Comparison of ENCODE assay signal across 13 mouse cellular contexts in genomic region chr3:65205539-65206020, GRCm38 (mm10).
DNase-seq lines count a peak whose midpoint lies in the region; ATAC-seq and TF ChIP-seq lines count a peak whose summit lies in the region.
"Had no signal": no experiment of that assay in that cellular context is flagged by ENCODE, and none has a peak within 500 bp of the region (broad histone marks: within the 10 kb centered on the region; RNA-seq: fewer than 3 reads in every experiment).

No protein-coding gene starts in this region.

- H3K27ac ChIP-seq in forebrain, embryonic 12.5 days: no peak overlapping the region
- H3K27ac ChIP-seq in forebrain, embryonic 11.5 days (ENCODE audit: low read depth, low read length): no peak overlapping the region
- peak overlapping the region; percentile 64 for H3K27ac ChIP-seq in hindbrain, embryonic 10.5 days
- H3K27ac ChIP-seq in midbrain, embryonic 13.5 days: peak overlapping the region; percentile 27; the same call in 1 of the 2 replicates
- no peak overlapping the region for H3K27ac ChIP-seq in cerebellum, adult 2 months (ENCODE audit: insufficient read depth, low read length)
- H3K27ac ChIP-seq: neural tube, embryonic 12.5 days; stomach, embryonic 15.5 days had no signal

- WGBS in forebrain, embryonic 12.5 days: 56% methylated on average over 8 of the region's 8 CpGs
- WGBS in forebrain, embryonic 11.5 days: 62% methylated on average over 8 of the region's 8 CpGs
- 75% methylated on average over 8 of the region's 8 CpGs for WGBS in hindbrain, embryonic 10.5 days
- WGBS in midbrain, embryonic 13.5 days: 42% methylated on average over 8 of the region's 8 CpGs
- WGBS in cerebellum, adult 2 months: 66% methylated on average over 8 of the region's 8 CpGs

- H3K36me3 ChIP-seq in forebrain, embryonic 12.5 days (replicated peaks): no peaks in the 10 kb centered on the region
- H3K36me3 ChIP-seq in forebrain, embryonic 11.5 days (ENCODE audit: control insufficient read depth, insufficient read depth, low read length): no peaks in the 10 kb centered on the region
- H3K36me3 ChIP-seq in hindbrain, embryonic 10.5 days: no peaks in the 10 kb centered on the region
- no peaks in the 10 kb centered on the region for H3K36me3 ChIP-seq in midbrain, embryonic 13.5 days
- H3K36me3 ChIP-seq: neural tube, embryonic 12.5 days; stomach, embryonic 15.5 days had no signal

- no peaks in the 10 kb centered on the region for H3K27me3 ChIP-seq in forebrain, embryonic 12.5 days
- H3K27me3 ChIP-seq in forebrain, embryonic 11.5 days (ENCODE audit: control insufficient read depth, insufficient read depth, low read length): no peaks in the 10 kb centered on the region
- no peaks in the 10 kb centered on the region for H3K27me3 ChIP-seq in hindbrain, embryonic 10.5 days (ENCODE audit: insufficient read depth, poor library complexity, severe bottlenecking)
- H3K27me3 ChIP-seq in midbrain, embryonic 13.5 days: no peaks in the 10 kb centered on the region
- H3K27me3 ChIP-seq in cerebellum, adult 2 months (ENCODE audit: control insufficient read depth, insufficient read depth, low read length): no peaks in the 10 kb centered on the region
- H3K27me3 ChIP-seq: neural tube, embryonic 12.5 days; stomach, embryonic 15.5 days had no signal

- no peak overlapping the region for H3K9ac ChIP-seq in forebrain, embryonic 12.5 days
- no peak overlapping the region for H3K9ac ChIP-seq in forebrain, embryonic 11.5 days (ENCODE audit: low read length)
- H3K9ac ChIP-seq in midbrain, embryonic 13.5 days (replicated peaks): no peak overlapping the region
- H3K9ac ChIP-seq: liver, postnatal 0 days; neural tube, embryonic 12.5 days; stomach, embryonic 15.5 days had no signal

- peak; percentile 39; the same call in 1 of the 2 replicates for ATAC-seq in forebrain, embryonic 12.5 days (ENCODE audit: low FRiP score)
- ATAC-seq in forebrain, embryonic 11.5 days (replicated peaks; ENCODE audit: low FRiP score): no peak
- ATAC-seq in midbrain, embryonic 13.5 days: peak; percentile 72
- ATAC-seq: liver, postnatal 0 days had no signal

- TF ChIP-seq CTCF in cerebellum, adult 2 months (IDR thresholded peaks at IDR 0.05; ENCODE audit: borderline replicate concordance, insufficient read depth, low read depth, low read length): no peak

- no peak for TF ChIP-seq POLR2A in cerebellum, adult 2 months (IDR thresholded peaks at IDR 0.05; ENCODE audit: borderline replicate concordance, insufficient read depth, low read length)

- H3K4me1 ChIP-seq in forebrain, embryonic 12.5 days: peaks cover 16% of the 10 kb centered on the region; the same call in 1 of the 2 replicates
- H3K4me1 ChIP-seq in forebrain, embryonic 11.5 days (replicated peaks; ENCODE audit: control insufficient read depth, insufficient read depth, low read length): no peaks in the 10 kb centered on the region
- H3K4me1 ChIP-seq in hindbrain, embryonic 10.5 days (replicated peaks): peaks cover 17% of the 10 kb centered on the region
- peaks cover 26% of the 10 kb centered on the region for H3K4me1 ChIP-seq in midbrain, embryonic 13.5 days (replicated peaks)
- no peaks in the 10 kb centered on the region for H3K4me1 ChIP-seq in cerebellum, adult 2 months (ENCODE audit: control insufficient read depth, insufficient read depth, low read length)
- H3K4me1 ChIP-seq: neural tube, embryonic 12.5 days; stomach, embryonic 15.5 days had no signal

- no peak overlapping the region for H3K4me3 ChIP-seq in forebrain, embryonic 12.5 days (replicated peaks)
- H3K4me3 ChIP-seq in forebrain, embryonic 11.5 days (ENCODE audit: low read depth, low read length): no peak overlapping the region
- H3K4me3 ChIP-seq in hindbrain, embryonic 10.5 days: no peak overlapping the region
- H3K4me3 ChIP-seq in midbrain, embryonic 13.5 days (replicated peaks): no peak overlapping the region
- no peak overlapping the region for H3K4me3 ChIP-seq in cerebellum, adult 2 months (replicated peaks; ENCODE audit: insufficient read depth, low read depth, low read length)
- H3K4me3 ChIP-seq: neural tube, embryonic 12.5 days; stomach, embryonic 15.5 days had no signal

- intact Hi-C loops in left cerebral cortex, postnatal 25 days (cut with DNase I): no loop called here

- H3K4me2 ChIP-seq in forebrain, embryonic 12.5 days: no peak overlapping the region
- H3K4me2 ChIP-seq in forebrain, embryonic 11.5 days (ENCODE audit: low read depth, low read length, severe bottlenecking): no peak overlapping the region
- H3K4me2 ChIP-seq in midbrain, embryonic 13.5 days (replicated peaks): no peak overlapping the region
- H3K4me2 ChIP-seq: neural tube, embryonic 12.5 days; stomach, embryonic 15.5 days had no signal

- H3K9me3 ChIP-seq in forebrain, embryonic 12.5 days: no peaks in the 10 kb centered on the region
- no peaks in the 10 kb centered on the region for H3K9me3 ChIP-seq in forebrain, embryonic 11.5 days (ENCODE audit: control insufficient read depth, low read length)
- H3K9me3 ChIP-seq in hindbrain, embryonic 10.5 days: no peaks in the 10 kb centered on the region
- no peaks in the 10 kb centered on the region for H3K9me3 ChIP-seq in midbrain, embryonic 13.5 days
- H3K9me3 ChIP-seq: neural tube, embryonic 12.5 days; stomach, embryonic 15.5 days had no signal

- DNase-seq in forebrain, embryonic 11.5 days (ENCODE audit: low spot score): no peak
- DNase-seq in Muller cell, postnatal 12 days (ENCODE audit: inconsistent ontology term): peak; percentile 32
- no peak for DNase-seq in hindbrain, embryonic 10.5 days (ENCODE audit: low spot score)
- DNase-seq in cerebellum, adult 2 months: no peak
- DNase-seq in left cerebral cortex, adult 9 months (ENCODE audit: low spot score in 2 of 2): no peak
- DNase-seq in left cerebral cortex, postnatal 25 days (ENCODE audit: low spot score in 2 of 2): no peak
- DNase-seq: B cell, adult 2 months; kidney, postnatal 36 days; liver, postnatal 0 days had no signal

Comparison
In these comparisons a context has a peak if more than half of its experiments do, and no peak if none do; other contexts are left out.
1. H3K27ac ChIP-seq: peak in hindbrain, embryonic 10.5 days (single experiment) and midbrain, embryonic 13.5 days (single experiment); none in forebrain, embryonic 12.5 days (single experiment), forebrain, embryonic 11.5 days (single experiment) and cerebellum, adult 2 months (single experiment).